Mouse (Mus musculus) WW6 (cell line): Measurements from ENCODE around the gene Vwa3a.
A peak's percentile ranks its signal among the peaks of the same experiment; 100 is the strongest.

Experiments
- DNase-seq: peaks from one replicate; pipeline ENCODE4 v3.0.0-alpha.2; 2013; ENCODE audit warnings: low read depth, low spot score

Vwa3a gene

GRCm38 (mm10) chr7:120746821-120747220 is 7.7 kb downstream of the Vwa3a start:
- DNase-seq, result no peak

GRCm38 (mm10) chr7:120748478-120748877 is 9.4 kb downstream of the Vwa3a start:
- no peak for DNase-seq

- no peak for DNase-seq
Measured at GRCm38 (mm10) chr7:120751330-120751729, 12.2 kb downstream of the Vwa3a start.

- DNase-seq, result no peak
Measured at GRCm38 (mm10) chr7:120751906-120752305, 12.8 kb downstream of the Vwa3a start.

GRCm38 (mm10) chr7:120754671-120755070 is 15.6 kb downstream of the Vwa3a start:
- DNase-seq, result peak; percentile 65

- no peak for DNase-seq
Measured at GRCm38 (mm10) chr7:120767369-120767768, 28.3 kb downstream of the Vwa3a start.

- no peak for DNase-seq
Measured at GRCm38 (mm10) chr7:120771389-120771788, 32.3 kb downstream of the Vwa3a start.

- DNase-seq, result no peak
Measured at GRCm38 (mm10) chr7:120778012-120778411, 38.9 kb downstream of the Vwa3a start.

- DNase-seq, result no peak
Measured at GRCm38 (mm10) chr7:120795544-120795943, 56.4 kb downstream of the Vwa3a start.

GRCm38 (mm10) chr7:120796369-120796768 is 57.3 kb downstream of the Vwa3a start:
- DNase-seq, result no peak

GRCm38 (mm10) chr7:120803268-120803667 is 64.2 kb downstream of the Vwa3a start:
- no peak for DNase-seq

- DNase-seq, result no peak
Measured at GRCm38 (mm10) chr7:120809705-120810104, 70.6 kb downstream of the Vwa3a start.

- DNase-seq, result no peak
Measured at GRCm38 (mm10) chr7:120811834-120812415, 72.8 kb downstream of the Vwa3a start, which contains the start of gene Gm5737. Gene Gm5737 (plus strand): TSS chr7:120812365.

GRCm38 (mm10) chr7:120817552-120817951 is 78.4 kb downstream of the Vwa3a start:
- no peak for DNase-seq

- DNase-seq, result no peak
Measured at GRCm38 (mm10) chr7:120819386-120819785, 80.3 kb downstream of the Vwa3a start.

GRCm38 (mm10) chr7:120823248-120823647 is 84.1 kb downstream of the Vwa3a start:
- no peak for DNase-seq

- no peak for DNase-seq
Measured at GRCm38 (mm10) chr7:120825097-120825496, 86.0 kb downstream of the Vwa3a start.

GRCm38 (mm10) chr7:120826408-120826807 is 87.3 kb downstream of the Vwa3a start:
- no peak for DNase-seq

- DNase-seq, result peak; percentile 65
Measured at GRCm38 (mm10) chr7:120830431-120831381, 91.6 kb downstream of the Vwa3a start.

GRCm38 (mm10) chr7:120834426-120834825 is 95.3 kb downstream of the Vwa3a start:
- no peak for DNase-seq

GRCm38 (mm10) chr7:120834863-120835372 is 95.8 kb downstream of the Vwa3a start:
- DNase-seq, result no peak
